Mouse (Mus musculus): ENCODE measurements around the gene Ski. TPM values are rescaled to one million over a fixed set of nuclear protein-coding genes. Genes with fewer than 3 reads are reported as not detected.

Gene Ski
- total and polyA plus RNA-seq, 3 experiments = 34.9 to 56.8 (median 56.7) TPM

- Histone ChIP-seq H3K27me3 (ENCODE audit: control insufficient read depth, insufficient read depth, low read length) (no peaks in the 10 kb centered on the region), H3K79me2 (replicated peaks; ENCODE audit: control insufficient read depth, insufficient read depth, low read length) (peaks cover 20% of the 10 kb centered on the region), H3K4me1 (ENCODE audit: control insufficient read depth, insufficient read depth, low read length) (peaks cover 44% of the 10 kb centered on the region), H3K36me3 (ENCODE audit: control insufficient read depth, insufficient read depth, low read length) (peaks cover 3% of the 10 kb centered on the region; the same call in 1 of the 2 replicates), H3K4me3 (no peak overlapping the region), H3K9ac (ENCODE audit: low read depth, low read length) (no peak overlapping the region), H3K27ac (no peak overlapping the region)
- no peak for DNase-seq
- intact Hi-C loops (cut with DNase I) = no loop called here
- WGBS = 85% methylated on average over 9 of the region's 9 CpGs
- TF ChIP-seq EP300 (IDR thresholded peaks at IDR 0.05; ENCODE audit: insufficient read depth, low read depth, low read length) (no peak), POLR2A (IDR thresholded peaks at IDR 0.05; ENCODE audit: insufficient read depth, low read depth, low read length) (no peak), CTCF (IDR thresholded peaks at IDR 0.05) (no peak)
Measured at GRCm38 (mm10) chr4:155195204-155195603, 27.2 kb downstream of the Ski start.

GRCm38 (mm10) chr4:155190275-155190674, 32.1 kb downstream of the Ski start:
- no peaks in the 10 kb centered on the region for H3K27me3 ChIP-seq (ENCODE audit: control insufficient read depth, insufficient read depth, low read length)
- peak overlapping the region; percentile 8; the same call in 1 of the 2 replicates for H3K4me3 ChIP-seq
- H3K9ac ChIP-seq (ENCODE audit: low read depth, low read length) = no peak overlapping the region
- H3K36me3 ChIP-seq (ENCODE audit: control insufficient read depth, insufficient read depth, low read length) = peaks cover 6% of the 10 kb centered on the region; the same call in 1 of the 2 replicates
- peaks cover 23% of the 10 kb centered on the region for H3K79me2 ChIP-seq (replicated peaks; ENCODE audit: control insufficient read depth, insufficient read depth, low read length)
- H3K27ac ChIP-seq = peak overlapping the region; percentile 53
- peaks cover 59% of the 10 kb centered on the region for H3K4me1 ChIP-seq (ENCODE audit: control insufficient read depth, insufficient read depth, low read length)
- no peak for TF ChIP-seq EP300 (IDR thresholded peaks at IDR 0.05; ENCODE audit: insufficient read depth, low read depth, low read length)
- TF ChIP-seq CTCF (IDR thresholded peaks at IDR 0.05) = no peak
- no peak for TF ChIP-seq POLR2A (IDR thresholded peaks at IDR 0.05; ENCODE audit: insufficient read depth, low read depth, low read length)
- DNase-seq = no peak
- WGBS = 53% methylated on average over 7 of the region's 7 CpGs
- intact Hi-C loops (cut with DNase I) = no loop called here

- Histone ChIP-seq H3K4me1 (ENCODE audit: control insufficient read depth, insufficient read depth, low read length) (peaks cover 59% of the 10 kb centered on the region), H3K27ac (peak overlapping the region; percentile 53), H3K27me3 (ENCODE audit: control insufficient read depth, insufficient read depth, low read length) (no peaks in the 10 kb centered on the region), H3K9ac (ENCODE audit: low read depth, low read length) (no peak overlapping the region), H3K4me3 (peak overlapping the region; percentile 8; the same call in 1 of the 2 replicates), H3K79me2 (replicated peaks; ENCODE audit: control insufficient read depth, insufficient read depth, low read length) (peaks cover 22% of the 10 kb centered on the region), H3K36me3 (ENCODE audit: control insufficient read depth, insufficient read depth, low read length) (peaks cover 6% of the 10 kb centered on the region; the same call in 1 of the 2 replicates)
- intact Hi-C loops (cut with DNase I) = loop anchor here (2.0 to 5.0 kb wide), 2 partner anchors 37 to 59 kb away; partner anchors contain the start of gene Faap20
- 12% methylated on average over 4 of the region's 4 CpGs for WGBS
- DNase-seq = peak; percentile 61
- TF ChIP-seq CTCF (IDR thresholded peaks at IDR 0.05) = peak; percentile 60
- TF ChIP-seq EP300 (IDR thresholded peaks at IDR 0.05; ENCODE audit: insufficient read depth, low read depth, low read length) = 0 out of 2 replicates have a peak, but pooled peaks have one; percentile 36
- no peak for TF ChIP-seq POLR2A (IDR thresholded peaks at IDR 0.05; ENCODE audit: insufficient read depth, low read depth, low read length)
Measured at GRCm38 (mm10) chr4:155189711-155190139, 32.7 kb downstream of the Ski start.

DNA sequence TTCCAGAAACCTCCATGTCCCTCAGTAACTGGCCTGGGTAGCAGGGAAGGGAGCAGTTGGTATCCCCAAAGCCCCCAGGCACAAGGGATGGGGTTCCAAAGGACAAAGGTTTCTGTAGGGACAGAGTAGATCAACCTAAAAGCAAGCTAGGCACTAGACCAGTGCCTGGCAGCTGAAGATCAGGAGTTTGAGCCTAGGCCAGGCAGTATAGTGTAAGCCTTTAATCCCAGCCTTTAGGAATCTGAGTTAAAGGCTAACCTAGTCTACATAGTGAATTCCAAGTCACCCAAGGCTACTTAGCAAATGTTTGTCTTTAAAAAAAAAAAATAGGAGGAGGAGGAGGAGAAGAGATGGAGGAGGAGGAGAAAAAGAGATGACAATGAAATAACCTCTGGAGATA, 33.6 kb downstream of the Ski start:
- no peaks in the 10 kb centered on the region for H3K27me3 ChIP-seq (ENCODE audit: control insufficient read depth, insufficient read depth, low read length)
- intact Hi-C loops (cut with DNase I) = loop anchor here (2.0 to 5.0 kb wide), 2 partner anchors 37 to 60 kb away; partner anchors contain the start of gene Faap20
- peaks cover 20% of the 10 kb centered on the region for H3K79me2 ChIP-seq (replicated peaks; ENCODE audit: control insufficient read depth, insufficient read depth, low read length)
- H3K36me3 ChIP-seq (ENCODE audit: control insufficient read depth, insufficient read depth, low read length) = peaks cover 6% of the 10 kb centered on the region; the same call in 1 of the 2 replicates
- H3K27ac ChIP-seq = no peak overlapping the region; the same call in 1 of the 2 replicates
- no peak overlapping the region for H3K4me3 ChIP-seq
- TF ChIP-seq EP300 (IDR thresholded peaks at IDR 0.05; ENCODE audit: insufficient read depth, low read depth, low read length) (no peak), CTCF (IDR thresholded peaks at IDR 0.05) (no peak), POLR2A (IDR thresholded peaks at IDR 0.05; ENCODE audit: insufficient read depth, low read depth, low read length) (no peak)
- no peak for DNase-seq
- H3K9ac ChIP-seq (ENCODE audit: low read depth, low read length) = no peak overlapping the region
- H3K4me1 ChIP-seq (ENCODE audit: control insufficient read depth, insufficient read depth, low read length) = peaks cover 64% of the 10 kb centered on the region

GRCm38 (mm10) chr4:155188341-155188740, 34.1 kb downstream of the Ski start:
- H3K27ac ChIP-seq = no peak overlapping the region; the same call in 1 of the 2 replicates
- no peaks in the 10 kb centered on the region for H3K27me3 ChIP-seq (ENCODE audit: control insufficient read depth, insufficient read depth, low read length)
- TF ChIP-seq EP300 (IDR thresholded peaks at IDR 0.05; ENCODE audit: insufficient read depth, low read depth, low read length) (no peak), POLR2A (IDR thresholded peaks at IDR 0.05; ENCODE audit: insufficient read depth, low read depth, low read length) (no peak), CTCF (IDR thresholded peaks at IDR 0.05) (no peak)
- H3K4me1 ChIP-seq (ENCODE audit: control insufficient read depth, insufficient read depth, low read length) = peaks cover 68% of the 10 kb centered on the region
- intact Hi-C loops (cut with DNase I) = loop anchor here (2.0 to 5.0 kb wide), 2 partner anchors 36 to 60 kb away; partner anchors contain the start of gene Faap20
- no peak overlapping the region for H3K4me3 ChIP-seq
- no peak for DNase-seq
- 49% methylated on average over 8 of the region's 8 CpGs for WGBS
- H3K79me2 ChIP-seq (replicated peaks; ENCODE audit: control insufficient read depth, insufficient read depth, low read length) = peaks cover 18% of the 10 kb centered on the region
- H3K36me3 ChIP-seq (ENCODE audit: control insufficient read depth, insufficient read depth, low read length) = peaks cover 6% of the 10 kb centered on the region; the same call in 1 of the 2 replicates
- no peak overlapping the region for H3K9ac ChIP-seq (ENCODE audit: low read depth, low read length)

GRCm38 (mm10) chr4:155187192-155187674, 35.2 kb downstream of the Ski start:
- Histone ChIP-seq H3K79me2 (replicated peaks; ENCODE audit: control insufficient read depth, insufficient read depth, low read length) (peaks cover 18% of the 10 kb centered on the region), H3K9ac (ENCODE audit: low read depth, low read length) (peak overlapping the region; percentile 13; the same call in 1 of the 2 replicates), H3K4me1 (ENCODE audit: control insufficient read depth, insufficient read depth, low read length) (peaks cover 69% of the 10 kb centered on the region), H3K27me3 (ENCODE audit: control insufficient read depth, insufficient read depth, low read length) (no peaks in the 10 kb centered on the region), H3K4me3 (peak overlapping the region; percentile 3; the same call in 1 of the 2 replicates), H3K36me3 (ENCODE audit: control insufficient read depth, insufficient read depth, low read length) (peaks cover 6% of the 10 kb centered on the region; the same call in 1 of the 2 replicates), H3K27ac (peak overlapping the region; percentile 73)
- TF ChIP-seq CTCF (IDR thresholded peaks at IDR 0.05) (no peak), POLR2A (IDR thresholded peaks at IDR 0.05; ENCODE audit: insufficient read depth, low read depth, low read length) (0 out of 2 replicates have a peak, but pooled peaks have one; percentile 22), EP300 (IDR thresholded peaks at IDR 0.05; ENCODE audit: insufficient read depth, low read depth, low read length) (peak; percentile 69)
- intact Hi-C loops (cut with DNase I) = loop anchor here (2.0 to 5.0 kb wide), 2 partner anchors 22 to 35 kb away; no protein-coding TSS in a partner anchor
- DNase-seq = peak in 1 of 2 experiments; percentile 61
- 19% methylated on average over 3 of the region's 3 CpGs for WGBS

Data from heart, adult 2 months (tissue).